Mouse (Mus musculus) cortical plate, adult 2 months (tissue): ENCODE results near the gene Zdhhc15. TPM values are rescaled to one million over a fixed set of nuclear protein-coding genes. Genes with fewer than 3 reads are reported as not detected.
A peak's percentile ranks its signal among the peaks of the same experiment; 100 is the strongest.
"Not testable (repeated sequence)": the region's sequence is repeated elsewhere in the genome, so short reads cannot be mapped to it uniquely, and the experiment has no call there.

Source experiments
- H3K27ac ChIP-seq: fragments of 200-500 bp; 2 replicates; pipeline ENCODE4 v1.5.1; 2012; ENCODE audit warnings: low read length, control low read depth, inconsistent platforms; ENCODE audit not compliant: insufficient read depth
- H3K4me1 ChIP-seq: fragments of 200-500 bp; 2 replicates; pipeline ENCODE4 v1.6.1; 2011; ENCODE audit warnings: low read length; ENCODE audit not compliant: control insufficient read depth, insufficient read depth
- H3K4me3 ChIP-seq: fragments of 200-500 bp; 2 replicates; pipeline ENCODE4 v1.5.1; 2011; ENCODE audit warnings: mild to moderate bottlenecking, low read length, control low read depth; ENCODE audit not compliant: insufficient read depth
- CTCF ChIP-seq: fragments of 200-500 bp; IDR thresholded peaks from 2 replicates; pipeline ENCODE4 v1.5.1; 2011; ENCODE audit warnings: mild to moderate bottlenecking, control low read depth, low read length; ENCODE audit not compliant: insufficient read depth; ENCODE audit errors: extremely low read depth
- POLR2A ChIP-seq: fragments of 200-500 bp; IDR thresholded peaks from 2 replicates; pipeline ENCODE4 v1.6.1; 2011; ENCODE audit warnings: mild to moderate bottlenecking, low read length, control low read depth; ENCODE audit not compliant: insufficient read depth; ENCODE audit errors: extremely low read depth
- polyA plus RNA-seq: library from polyadenylated mRNA; depleted of rRNA; stranded (reverse); fragments of >200 nt; gene quantifications from 2 replicates; pipeline ENCODE4 v1.2.3, GENCODE M21; 2012; rRNA removed

The Zdhhc15 gene
- 3.7 and 4.0 TPM in 2 replicates for polyA plus RNA-seq

GRCm38 (mm10) chrX:104670757-104671549 lies at the start of gene Zdhhc15:
TSS of gene Zdhhc15 (minus strand) at chrX:104671064.
- H3K4me1 ChIP-seq = no peaks in the 10 kb centered on the region
- H3K27ac ChIP-seq = peak within 1 kb of the TSS; percentile 35; the same call in 1 of the 2 replicates
- H3K4me3 ChIP-seq = peak within 1 kb of the TSS; percentile 99
- no peak for TF ChIP-seq POLR2A
- no peak for TF ChIP-seq CTCF

- Histone ChIP-seq H3K4me1 (no peaks in the 10 kb centered on the region), H3K4me3 (no peak overlapping the region), H3K27ac (no peak overlapping the region)
- TF ChIP-seq POLR2A (no peak), CTCF (no peak)
These were observed 37.1 kb upstream of the Zdhhc15 start for GRCm38 (mm10) chrX:104707935-104708334.

GRCm38 (mm10) chrX:104669850-104670756 lies 761 bp downstream of the Zdhhc15 start:
- peak overlapping the region; percentile 35; the same call in 1 of the 2 replicates for H3K27ac ChIP-seq
- H3K4me1 ChIP-seq = no peaks in the 10 kb centered on the region
- H3K4me3 ChIP-seq = peak overlapping the region; percentile 99
- no peak for TF ChIP-seq POLR2A
- no peak for TF ChIP-seq CTCF

- Histone ChIP-seq H3K4me3 (no peak overlapping the region), H3K27ac (no peak overlapping the region), H3K4me1 (no peaks in the 10 kb centered on the region)
- TF ChIP-seq CTCF = no peak
- TF ChIP-seq POLR2A = no peak
These were observed 13.9 kb downstream of the Zdhhc15 start for GRCm38 (mm10) chrX:104656976-104657375.

GRCm38 (mm10) chrX:104612531-104612930 lies 58.3 kb downstream of the Zdhhc15 start:
- no peak overlapping the region for H3K4me3 ChIP-seq

GRCm38 (mm10) chrX:104603738-104604430 lies 67.0 kb downstream of the Zdhhc15 start:
- not testable (repeated sequence) for H3K4me1 ChIP-seq, H3K4me3 ChIP-seq, H3K27ac ChIP-seq

More at GRCm38 (mm10) chrX:104612531-104612930, 58.3 kb downstream of the Zdhhc15 start:
- no peaks in the 10 kb centered on the region for H3K4me1 ChIP-seq
- no peak overlapping the region for H3K27ac ChIP-seq
- TF ChIP-seq POLR2A (no peak), CTCF (no peak)

- not testable (repeated sequence) for H3K4me3 ChIP-seq, H3K27ac ChIP-seq, H3K4me1 ChIP-seq
These were observed 68.5 kb downstream of the Zdhhc15 start for GRCm38 (mm10) chrX:104602168-104602859.

- H3K4me3 ChIP-seq = no peak overlapping the region
- H3K27ac ChIP-seq = no peak overlapping the region
- H3K4me1 ChIP-seq = no peaks in the 10 kb centered on the region
- TF ChIP-seq CTCF = no peak
- TF ChIP-seq POLR2A = no peak
These were observed 96.9 kb downstream of the Zdhhc15 start for GRCm38 (mm10) chrX:104573946-104574345.

- Histone ChIP-seq H3K27ac (no peak overlapping the region), H3K4me3 (no peak overlapping the region), H3K4me1 (no peaks in the 10 kb centered on the region)
- no peak for TF ChIP-seq CTCF
- TF ChIP-seq POLR2A = no peak
These were observed 103.4 kb downstream of the Zdhhc15 start for GRCm38 (mm10) chrX:104567497-104567896.
